Mouse (Mus musculus): Measurements from ENCODE around the gene Comt. TPM values are rescaled to one million over a fixed set of nuclear protein-coding genes. Genes with fewer than 3 reads are reported as not detected.

The Comt gene
- polyA plus RNA-seq, 1 experiment from 2014 or later = 79.9 TPM

GRCm38 (mm10) chr16:18419603-18420026 is 7.0 kb downstream of the Comt start:
- H3K4me3 ChIP-seq (replicated peaks; ENCODE audit: low read depth, low read length) = no peak overlapping the region
- ATAC-seq (ENCODE audit: low FRiP score, low TSS enrichment) = no peak
- H3K36me3 ChIP-seq (ENCODE audit: control insufficient read depth, insufficient read depth, low read length) = peaks cover 14% of the 10 kb centered on the region

GRCm38 (mm10) chr16:18418756-18419602 is 7.7 kb downstream of the Comt start:
- ATAC-seq (ENCODE audit: low FRiP score, low TSS enrichment) (no peak), DNase-seq (no peak)
- no peak overlapping the region for H3K9ac ChIP-seq (replicated peaks; ENCODE audit: low read length)
- no peak overlapping the region for H3K4me3 ChIP-seq (replicated peaks; ENCODE audit: low read depth, low read length)
- H3K4me2 ChIP-seq (ENCODE audit: low read length) = no peak overlapping the region
- no peaks in the 10 kb centered on the region for H3K9me3 ChIP-seq (ENCODE audit: control insufficient read depth, low read length)
- peaks cover 14% of the 10 kb centered on the region for H3K36me3 ChIP-seq (ENCODE audit: control insufficient read depth, insufficient read depth, low read length)
- no peaks in the 10 kb centered on the region for H3K4me1 ChIP-seq (ENCODE audit: control insufficient read depth, insufficient read depth, low read length)
- no peaks in the 10 kb centered on the region for H3K27me3 ChIP-seq (ENCODE audit: control insufficient read depth, insufficient read depth, low read length)
- no peak overlapping the region for H3K27ac ChIP-seq (replicated peaks; ENCODE audit: low read depth, low read length)
- 90% methylated on average over 4 of the region's 4 CpGs for WGBS

More at GRCm38 (mm10) chr16:18419603-18420026, 7.0 kb downstream of the Comt start:
- Histone ChIP-seq H3K9me3 (ENCODE audit: control insufficient read depth, low read length) (no peaks in the 10 kb centered on the region), H3K27ac (replicated peaks; ENCODE audit: low read depth, low read length) (no peak overlapping the region), H3K9ac (replicated peaks; ENCODE audit: low read length) (no peak overlapping the region), H3K4me2 (ENCODE audit: low read length) (no peak overlapping the region), H3K4me1 (ENCODE audit: control insufficient read depth, insufficient read depth, low read length) (0 out of 2 replicates have a peak, but pooled peaks cover 4% of the 10 kb centered on the region), H3K27me3 (ENCODE audit: control insufficient read depth, insufficient read depth, low read length) (no peaks in the 10 kb centered on the region)
- no peak for DNase-seq
- 85% methylated on average over 1 of the region's 1 CpGs for WGBS

GRCm38 (mm10) chr16:18417491-18417890 is 9.2 kb downstream of the Comt start:
- Histone ChIP-seq H3K9ac (replicated peaks; ENCODE audit: low read length) (no peak overlapping the region), H3K4me2 (ENCODE audit: low read length) (no peak overlapping the region), H3K36me3 (ENCODE audit: control insufficient read depth, insufficient read depth, low read length) (peaks cover 13% of the 10 kb centered on the region; the same call in 1 of the 2 replicates), H3K27ac (replicated peaks; ENCODE audit: low read depth, low read length) (no peak overlapping the region), H3K27me3 (ENCODE audit: control insufficient read depth, insufficient read depth, low read length) (no peaks in the 10 kb centered on the region), H3K9me3 (ENCODE audit: control insufficient read depth, low read length) (no peaks in the 10 kb centered on the region), H3K4me1 (ENCODE audit: control insufficient read depth, insufficient read depth, low read length) (no peaks in the 10 kb centered on the region), H3K4me3 (replicated peaks; ENCODE audit: low read depth, low read length) (no peak overlapping the region)
- DNase-seq (no peak), ATAC-seq (ENCODE audit: low FRiP score, low TSS enrichment) (no peak)
- WGBS = 93% methylated on average over 5 of the region's 5 CpGs

DNA sequence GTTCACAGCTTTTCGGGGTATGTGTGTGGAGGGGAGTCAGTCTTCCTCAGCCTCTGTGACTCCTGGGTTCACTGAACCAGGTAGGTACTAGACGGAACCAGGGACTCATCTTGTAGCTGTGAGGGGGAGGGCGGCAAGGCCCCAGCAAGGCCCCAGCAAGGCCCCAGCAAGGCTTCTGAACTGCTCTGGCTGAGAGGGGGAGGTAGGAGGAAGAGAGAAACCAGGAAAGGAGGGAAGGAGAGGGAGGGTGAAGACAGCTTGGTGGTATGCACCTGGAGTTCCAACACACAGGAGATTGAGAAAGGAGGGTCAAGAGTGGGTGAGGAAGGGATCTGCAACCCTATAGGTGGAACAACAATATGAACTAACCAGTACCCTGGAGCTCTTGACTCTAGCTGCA is 9.8 kb downstream of the Comt start:
- DNase-seq (no peak), ATAC-seq (ENCODE audit: low FRiP score, low TSS enrichment) (no peak)
- no peaks in the 10 kb centered on the region for H3K27me3 ChIP-seq (ENCODE audit: control insufficient read depth, insufficient read depth, low read length)
- no peak overlapping the region for H3K9ac ChIP-seq (replicated peaks; ENCODE audit: low read length)
- H3K4me3 ChIP-seq (replicated peaks; ENCODE audit: low read depth, low read length) = no peak overlapping the region
- H3K27ac ChIP-seq (replicated peaks; ENCODE audit: low read depth, low read length) = no peak overlapping the region
- no peaks in the 10 kb centered on the region for H3K4me1 ChIP-seq (ENCODE audit: control insufficient read depth, insufficient read depth, low read length)
- H3K4me2 ChIP-seq (ENCODE audit: low read length) = no peak overlapping the region
- 90% methylated on average over 3 of the region's 3 CpGs for WGBS
- no peaks in the 10 kb centered on the region for H3K9me3 ChIP-seq (ENCODE audit: control insufficient read depth, low read length)
- peaks cover 13% of the 10 kb centered on the region; the same call in 1 of the 2 replicates for H3K36me3 ChIP-seq (ENCODE audit: control insufficient read depth, insufficient read depth, low read length)

DNA sequence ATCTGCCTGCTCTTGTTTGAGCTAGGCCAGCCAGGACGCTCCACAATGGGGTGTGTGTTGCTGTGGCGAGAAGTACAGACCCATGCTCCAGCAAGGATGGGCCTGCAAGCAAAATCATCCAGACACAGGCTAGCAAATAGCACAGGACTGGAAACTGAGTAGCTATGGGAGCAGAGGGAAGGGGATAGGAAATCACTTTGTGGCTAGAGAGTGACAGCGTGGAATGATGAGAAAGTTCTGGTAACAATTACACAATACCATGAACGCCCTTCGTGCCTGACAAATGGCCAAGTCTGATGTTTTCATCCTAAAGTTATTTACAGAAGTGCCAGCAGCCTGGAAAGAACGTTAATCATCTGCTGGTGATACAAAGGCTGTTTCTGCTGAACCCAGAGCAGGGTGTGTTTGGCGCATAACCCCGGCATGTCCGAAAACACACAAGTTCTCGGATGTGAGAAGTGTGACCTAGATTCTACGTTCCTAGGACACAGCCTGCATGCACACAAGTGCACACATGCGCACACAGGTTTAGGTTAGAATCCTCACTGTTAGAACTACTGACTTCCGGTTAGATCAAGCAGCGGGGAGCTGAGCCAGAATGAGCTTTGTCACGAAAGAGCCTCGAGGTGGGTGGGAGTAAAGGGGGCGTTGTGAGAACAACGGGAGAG is 10.4 kb downstream of the Comt start:
- Histone ChIP-seq H3K36me3 (ENCODE audit: control insufficient read depth, insufficient read depth, low read length) (peaks cover 13% of the 10 kb centered on the region; the same call in 1 of the 2 replicates), H3K4me2 (ENCODE audit: low read length) (no peak overlapping the region), H3K27me3 (ENCODE audit: control insufficient read depth, insufficient read depth, low read length) (no peaks in the 10 kb centered on the region), H3K9me3 (ENCODE audit: control insufficient read depth, low read length) (no peaks in the 10 kb centered on the region), H3K4me3 (replicated peaks; ENCODE audit: low read depth, low read length) (no peak overlapping the region), H3K9ac (replicated peaks; ENCODE audit: low read length) (no peak overlapping the region), H3K4me1 (ENCODE audit: control insufficient read depth, insufficient read depth, low read length) (peaks cover 4% of the 10 kb centered on the region; the same call in 1 of the 2 replicates), H3K27ac (replicated peaks; ENCODE audit: low read depth, low read length) (no peak overlapping the region)
- ATAC-seq (ENCODE audit: low FRiP score, low TSS enrichment) (no peak), DNase-seq (no peak)
- 88% methylated on average over 18 of the region's 18 CpGs for WGBS

DNA sequence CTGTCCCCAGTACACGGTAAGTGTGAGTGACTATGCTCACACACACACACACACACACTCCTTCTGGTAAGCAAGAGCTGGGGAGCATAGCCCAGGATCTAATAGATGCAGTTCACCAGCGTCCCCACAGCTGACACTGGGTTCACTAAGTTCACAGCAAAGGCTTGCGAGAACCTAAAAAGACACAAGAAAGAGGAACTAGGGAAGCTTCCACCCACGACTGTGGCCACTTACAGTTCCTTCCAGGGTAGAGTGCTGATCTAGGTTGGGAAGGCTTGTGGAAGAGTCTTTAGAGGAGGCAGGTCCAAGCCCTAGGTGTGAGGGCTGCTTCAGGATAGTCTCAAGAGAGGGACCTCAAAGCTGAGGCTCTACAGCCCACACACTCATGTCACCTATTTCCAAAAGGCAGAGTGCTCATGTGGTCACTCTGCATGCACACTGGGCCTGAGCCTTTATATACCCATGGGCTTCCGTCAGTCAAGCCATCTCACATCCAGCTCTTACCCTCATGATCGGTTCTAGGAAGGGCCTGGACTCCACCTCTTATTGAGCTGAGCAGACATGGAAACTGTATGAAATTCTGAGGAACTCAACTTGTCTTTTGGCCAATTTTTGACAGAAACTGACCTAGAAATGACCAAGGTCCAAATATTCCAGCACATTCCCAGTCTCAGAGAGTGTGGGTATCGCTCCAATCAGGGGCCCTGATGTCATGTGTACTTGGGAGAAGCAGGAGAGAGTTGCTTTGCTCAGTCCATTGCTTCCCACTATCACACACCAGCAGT is 13.4 kb downstream of the Comt start:
- H3K9ac ChIP-seq (replicated peaks; ENCODE audit: low read length) = no peak overlapping the region
- WGBS = 89% methylated on average over 7 of the region's 7 CpGs
- H3K9me3 ChIP-seq (ENCODE audit: control insufficient read depth, low read length) = no peaks in the 10 kb centered on the region
- no peaks in the 10 kb centered on the region for H3K27me3 ChIP-seq (ENCODE audit: control insufficient read depth, insufficient read depth, low read length)
- no peak overlapping the region for H3K4me3 ChIP-seq (replicated peaks; ENCODE audit: low read depth, low read length)
- ATAC-seq (ENCODE audit: low FRiP score, low TSS enrichment) (no peak), DNase-seq (no peak)
- H3K27ac ChIP-seq (replicated peaks; ENCODE audit: low read depth, low read length) = no peak overlapping the region
- H3K4me2 ChIP-seq (ENCODE audit: low read length) = no peak overlapping the region
- peaks cover 37% of the 10 kb centered on the region for H3K36me3 ChIP-seq (ENCODE audit: control insufficient read depth, insufficient read depth, low read length)
- H3K4me1 ChIP-seq (ENCODE audit: control insufficient read depth, insufficient read depth, low read length) = peaks cover 10% of the 10 kb centered on the region; the same call in 1 of the 2 replicates

DNA sequence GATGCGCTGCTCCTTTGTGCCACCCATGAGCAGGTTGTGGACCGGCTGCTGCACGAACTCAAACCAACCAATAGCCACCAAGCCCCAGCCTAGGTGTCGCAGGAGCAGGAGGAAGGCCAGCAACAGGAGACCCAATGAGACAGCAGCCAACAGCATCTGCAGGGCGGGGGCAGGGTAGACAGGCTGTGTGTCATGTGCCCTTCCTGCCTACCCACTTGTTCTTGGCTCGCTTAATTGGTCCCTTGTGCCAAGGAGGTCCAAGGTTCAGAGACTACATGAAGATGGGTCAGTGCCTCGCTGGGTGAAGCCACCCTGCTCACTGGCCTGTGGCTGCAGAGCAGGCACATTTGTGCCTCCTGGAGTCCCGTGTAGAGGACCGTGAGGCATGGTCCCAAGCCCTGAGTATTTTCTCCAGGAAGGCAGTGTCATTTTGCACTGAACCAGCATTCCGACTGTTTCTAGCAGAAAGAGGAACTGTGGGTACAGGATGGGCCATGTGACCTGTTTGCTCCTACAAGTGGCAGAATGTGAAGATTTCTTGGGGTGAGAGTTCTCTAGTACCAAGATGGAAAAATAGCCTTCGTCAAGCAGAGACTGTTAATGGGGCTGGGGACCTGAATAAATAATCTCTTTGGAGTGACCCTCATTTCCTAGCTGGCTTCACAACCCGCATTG is 14.7 kb downstream of the Comt start:
- H3K9ac ChIP-seq (replicated peaks; ENCODE audit: low read length) = no peak overlapping the region
- H3K27me3 ChIP-seq (ENCODE audit: control insufficient read depth, insufficient read depth, low read length) = no peaks in the 10 kb centered on the region
- H3K4me2 ChIP-seq (ENCODE audit: low read length) = no peak overlapping the region
- WGBS = 81% methylated on average over 12 of the region's 12 CpGs
- H3K4me3 ChIP-seq (replicated peaks; ENCODE audit: low read depth, low read length) = no peak overlapping the region
- DNase-seq (no peak), ATAC-seq (ENCODE audit: low FRiP score, low TSS enrichment) (no peak)
- peaks cover 41% of the 10 kb centered on the region for H3K36me3 ChIP-seq (ENCODE audit: control insufficient read depth, insufficient read depth, low read length)
- peaks cover 10% of the 10 kb centered on the region; the same call in 1 of the 2 replicates for H3K4me1 ChIP-seq (ENCODE audit: control insufficient read depth, insufficient read depth, low read length)
- no peak overlapping the region for H3K27ac ChIP-seq (replicated peaks; ENCODE audit: low read depth, low read length)
- no peaks in the 10 kb centered on the region for H3K9me3 ChIP-seq (ENCODE audit: control insufficient read depth, low read length)
